Mouse (Mus musculus) E14TG2a.4 (cell line): ENCODE measurements around the gene Rab26.

Source experiments
- CTCF ChIP-seq: conservative IDR thresholded peaks from 2 replicates; pipeline ENCODE4 v1.5.1; 2014; ENCODE audit warnings: low read length
- NANOG ChIP-seq: IDR thresholded peaks from 2 replicates; pipeline ENCODE4 v1.6.1; 2014; ENCODE audit warnings: borderline replicate concordance, low read length, mixed read lengths

- TF ChIP-seq CTCF: no peak
- no peak for TF ChIP-seq NANOG
Observed at GRCm38 (mm10) chr17:24529883-24530282, 4.1 kb downstream of the Rab26 start.
